Mouse (Mus musculus) midbrain, embryonic 12.5 days (tissue): Measurements from ENCODE around the gene Sh2d4b. TPM values are rescaled to one million over a fixed set of nuclear protein-coding genes. Genes with fewer than 3 reads are reported as not detected.

ENCODE experiments used
- ATAC-seq: fragments of 200-750 bp; cut with Nextera tagmentation; 2 replicates; pipeline ENCODE4 v1.8.0; 2017; ENCODE audit warnings: low read depth, moderate TSS enrichment, moderate library complexity; ENCODE audit not compliant: low FRiP score
- H3K27ac ChIP-seq: fragments of 300-500 bp; sonication (generic); replicated peaks from 2 replicates; pipeline ENCODE4 v1.5.1; 2016; ENCODE audit warnings: mild to moderate bottlenecking
- H3K27me3 ChIP-seq: fragments of 300-500 bp; sonication (generic); 2 replicates; pipeline ENCODE4 v1.6.1; 2016; ENCODE audit warnings: mild to moderate bottlenecking
- H3K36me3 ChIP-seq: fragments of 300-500 bp; sonication (generic); 2 replicates; pipeline ENCODE4 v1.6.1; 2016
- H3K4me1 ChIP-seq: fragments of 300-500 bp; sonication (generic); 2 replicates; pipeline ENCODE4 v1.6.1; 2016
- H3K4me2 ChIP-seq: fragments of 300-500 bp; sonication (generic); replicated peaks from 2 replicates; pipeline ENCODE4 v1.6.1; 2016; ENCODE audit warnings: mild to moderate bottlenecking, moderate library complexity
- H3K4me3 ChIP-seq: fragments of 300-500 bp; sonication (generic); 2 replicates; pipeline ENCODE4 v1.5.1; 2016; ENCODE audit warnings: mild to moderate bottlenecking
- H3K9ac ChIP-seq: fragments of 300-500 bp; sonication (generic); replicated peaks from 2 replicates; pipeline ENCODE4 v1.6.1; 2016; ENCODE audit warnings: mild to moderate bottlenecking, moderate library complexity
- H3K9me3 ChIP-seq: fragments of 300-500 bp; sonication (generic); 2 replicates; pipeline ENCODE4 v1.6.1; 2016; ENCODE audit warnings: mild to moderate bottlenecking
- WGBS: fragments of 180-500 bp; shearing (Covaris S2); methylation state at CpG from one replicate; pipeline ENCODE4 v1.1.7; 2016; 5-methylcytosine and 5-hydroxymethylcytosine counted together
- polyA plus RNA-seq: library from polyadenylated mRNA; unstranded; fragments of >200 nt; fragmentation: Nextera tagmentation; extraction: Ambion mirVana; gene quantifications from 2 replicates; pipeline ENCODE4 v1.2.1, GENCODE M21; 2016

Gene Sh2d4b
- polyA plus RNA-seq, 1 experiment from 2014 or later = 0.60 TPM

DNA sequence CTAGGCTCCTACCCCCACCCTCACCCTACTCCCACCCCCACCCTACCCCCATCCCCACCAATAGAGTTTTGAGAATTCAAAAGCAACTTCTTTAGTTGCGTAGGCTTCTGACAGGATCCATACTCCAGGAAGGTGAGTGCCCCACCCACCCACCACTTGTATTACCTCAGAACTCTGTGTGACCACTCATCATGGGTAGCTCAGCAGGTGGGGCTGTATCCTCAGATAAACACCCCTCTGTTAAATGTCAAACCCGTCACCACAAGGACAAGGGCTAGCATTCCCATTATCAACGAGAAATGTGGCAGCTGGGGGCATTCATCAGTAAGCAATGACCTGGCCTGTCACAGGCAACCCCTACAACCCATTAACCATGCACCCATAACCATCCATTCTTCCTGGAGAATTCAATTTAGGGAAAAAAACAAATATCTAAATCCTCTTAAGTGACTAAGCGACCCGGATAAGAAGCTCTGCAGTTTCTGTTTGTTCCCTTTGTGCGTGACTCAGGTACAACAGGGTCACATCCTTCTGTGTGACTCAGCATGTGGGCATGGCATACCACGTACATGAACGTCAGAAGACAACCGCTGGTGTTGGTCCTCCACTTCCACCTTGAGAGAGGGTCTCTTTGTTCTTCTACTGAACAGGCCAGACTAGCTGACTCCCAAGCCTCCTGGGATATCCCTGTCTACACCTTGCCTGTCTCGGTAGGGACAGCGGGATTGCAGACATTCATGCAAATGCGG is 9.4 kb upstream of the Sh2d4b start:
- Histone ChIP-seq H3K4me2 (no peak overlapping the region), H3K27me3 (no peaks in the 10 kb centered on the region), H3K27ac (no peak overlapping the region), H3K4me3 (no peak overlapping the region), H3K4me1 (no peaks in the 10 kb centered on the region), H3K36me3 (peaks cover 15% of the 10 kb centered on the region), H3K9ac (no peak overlapping the region), H3K9me3 (no peaks in the 10 kb centered on the region)
- WGBS = 62% methylated on average over 12 of the region's 12 CpGs
- no peak for ATAC-seq

- 80% methylated on average over 2 of the region's 2 CpGs for WGBS
- no peak for ATAC-seq
- H3K27ac ChIP-seq = no peak overlapping the region
- H3K27me3 ChIP-seq = no peaks in the 10 kb centered on the region
- H3K9me3 ChIP-seq = no peaks in the 10 kb centered on the region
- H3K4me1 ChIP-seq = no peaks in the 10 kb centered on the region
- no peak overlapping the region for H3K9ac ChIP-seq
- no peaks in the 10 kb centered on the region for H3K36me3 ChIP-seq
- no peak overlapping the region for H3K4me2 ChIP-seq
- no peak overlapping the region for H3K4me3 ChIP-seq
Measured at GRCm38 (mm10) chr14:40900267-40900666, 7.2 kb upstream of the Sh2d4b start.

DNA sequence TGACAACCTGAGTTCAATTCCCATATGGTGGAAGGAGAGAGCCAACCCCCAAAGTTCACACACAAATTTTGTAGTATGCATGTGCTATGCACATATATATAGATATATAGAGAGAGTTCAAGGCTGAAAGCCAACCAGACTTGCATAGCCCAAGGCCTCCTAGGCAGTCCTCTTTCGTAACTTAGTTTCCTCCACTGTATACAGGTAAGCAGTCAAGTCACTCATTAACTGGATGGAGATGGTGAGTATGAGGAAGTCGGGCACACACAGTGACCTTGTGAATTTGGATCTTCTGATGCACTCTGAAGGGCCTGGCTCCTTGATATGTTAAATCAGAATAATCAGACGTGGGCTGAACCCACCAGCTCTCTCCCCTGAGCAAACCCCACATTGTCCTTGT is 4.8 kb upstream of the Sh2d4b start:
- Histone ChIP-seq H3K4me2 (no peak overlapping the region), H3K27ac (no peak overlapping the region), H3K4me1 (peaks cover 7% of the 10 kb centered on the region; the same call in 1 of the 2 replicates), H3K9ac (no peak overlapping the region), H3K36me3 (no peaks in the 10 kb centered on the region), H3K9me3 (no peaks in the 10 kb centered on the region), H3K4me3 (no peak overlapping the region), H3K27me3 (no peaks in the 10 kb centered on the region)
- WGBS = 87% methylated on average over 3 of the region's 3 CpGs
- ATAC-seq = no peak

DNA sequence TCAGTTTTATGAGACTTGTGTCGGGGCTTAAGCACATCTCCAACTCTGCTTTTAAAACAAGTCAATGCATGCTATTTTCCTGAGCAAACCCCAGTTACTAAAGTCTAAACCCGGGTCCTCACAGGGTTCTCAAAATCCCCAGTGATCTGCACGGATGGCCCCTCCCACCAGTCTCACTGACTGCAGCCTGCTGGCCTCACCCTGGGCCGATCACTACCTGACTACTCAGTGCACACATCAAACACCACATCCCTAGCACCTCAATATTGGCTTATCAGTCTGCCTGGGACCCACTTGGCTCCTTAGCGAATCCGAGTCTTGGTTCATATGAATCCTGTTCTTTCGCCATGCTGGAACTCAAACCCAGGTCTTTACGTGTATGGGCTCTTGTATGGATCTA is 2.6 kb upstream of the Sh2d4b start:
- Histone ChIP-seq H3K4me2 (no peak overlapping the region), H3K9ac (no peak overlapping the region), H3K27ac (no peak overlapping the region), H3K4me3 (no peak overlapping the region), H3K4me1 (peaks cover 7% of the 10 kb centered on the region; the same call in 1 of the 2 replicates), H3K9me3 (no peaks in the 10 kb centered on the region), H3K36me3 (no peaks in the 10 kb centered on the region), H3K27me3 (no peaks in the 10 kb centered on the region)
- WGBS = 81% methylated on average over 8 of the region's 8 CpGs
- ATAC-seq = no peak

GRCm38 (mm10) chr14:40894576-40895247 is 1.6 kb upstream of the Sh2d4b start:
- peak; percentile 84 for ATAC-seq
- H3K4me3 ChIP-seq = 0 out of 2 replicates have a peak overlapping the region, but pooled peaks have one; percentile 0

DNA sequence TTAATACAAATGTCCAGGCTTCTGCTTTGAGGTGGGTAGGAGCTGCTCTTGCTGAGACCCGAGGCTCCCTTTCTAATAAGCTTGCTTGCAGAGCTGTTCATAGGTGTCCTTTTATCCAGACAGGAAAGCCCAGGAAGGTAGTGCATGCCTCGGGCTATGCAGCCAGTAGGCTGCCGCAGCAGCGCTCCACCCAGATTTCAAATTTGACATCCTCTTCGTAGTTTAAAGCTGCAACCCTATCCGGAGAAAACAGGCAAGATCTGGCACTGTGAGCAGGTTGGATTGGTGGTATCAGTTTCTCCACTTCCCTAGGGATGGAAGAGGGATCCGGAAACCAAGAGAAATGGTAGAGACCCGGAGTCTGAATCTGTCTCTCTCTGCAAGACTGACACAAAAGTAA is 818 bp upstream of the Sh2d4b start:
- no peaks in the 10 kb centered on the region for H3K9me3 ChIP-seq
- no peak overlapping the region for H3K27ac ChIP-seq
- no peak overlapping the region for H3K4me3 ChIP-seq
- no peak for ATAC-seq
- WGBS = 76% methylated on average over 8 of the region's 8 CpGs
- H3K4me1 ChIP-seq = peaks cover 7% of the 10 kb centered on the region; the same call in 1 of the 2 replicates
- no peaks in the 10 kb centered on the region for H3K36me3 ChIP-seq
- peak overlapping the region; percentile 41; the same call in 1 of the 2 replicates for H3K4me2 ChIP-seq
- no peaks in the 10 kb centered on the region for H3K27me3 ChIP-seq
- no peak overlapping the region for H3K9ac ChIP-seq

More at GRCm38 (mm10) chr14:40894576-40895247, 1.6 kb upstream of the Sh2d4b start:
- no peaks in the 10 kb centered on the region for H3K27me3 ChIP-seq
- H3K36me3 ChIP-seq = no peaks in the 10 kb centered on the region
- no peak overlapping the region for H3K27ac ChIP-seq
- peak overlapping the region; percentile 41 for H3K4me2 ChIP-seq
- WGBS = 17% methylated on average over 23 of the region's 23 CpGs
- peaks cover 7% of the 10 kb centered on the region; the same call in 1 of the 2 replicates for H3K4me1 ChIP-seq
- H3K9me3 ChIP-seq = no peaks in the 10 kb centered on the region
- no peak overlapping the region for H3K9ac ChIP-seq

- no peak for ATAC-seq
- WGBS = 78% methylated on average over 7 of the region's 7 CpGs
Measured at GRCm38 (mm10) chr14:40892326-40892825, 690 bp downstream of the Sh2d4b start.

DNA sequence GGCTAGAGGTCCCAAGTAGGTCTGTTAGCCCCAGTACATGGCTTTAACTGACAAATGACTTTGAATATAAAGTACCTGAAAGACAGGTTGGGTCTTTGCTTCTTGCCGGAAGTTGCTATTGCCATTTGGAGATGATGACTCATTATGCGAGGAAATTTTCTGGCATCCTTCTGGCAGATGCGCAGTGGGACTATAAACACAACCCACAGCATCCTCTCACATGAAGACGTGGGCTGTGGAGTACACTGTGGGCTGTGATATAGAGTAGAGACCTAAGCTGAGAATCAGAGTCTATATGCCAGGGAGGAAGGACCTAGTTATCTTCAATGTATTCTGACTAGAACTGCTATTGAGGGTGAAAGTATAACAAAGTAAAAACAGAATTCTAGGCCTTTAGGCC is 1.6 kb downstream of the Sh2d4b start:
- Histone ChIP-seq H3K9me3 (no peaks in the 10 kb centered on the region), H3K4me2 (no peak overlapping the region), H3K27ac (no peak overlapping the region), H3K36me3 (no peaks in the 10 kb centered on the region), H3K4me1 (peaks cover 7% of the 10 kb centered on the region; the same call in 1 of the 2 replicates), H3K27me3 (no peaks in the 10 kb centered on the region), H3K4me3 (no peak overlapping the region), H3K9ac (no peak overlapping the region)
- WGBS = 96% methylated on average over 4 of the region's 4 CpGs
- ATAC-seq = no peak

More at GRCm38 (mm10) chr14:40892326-40892825, 690 bp downstream of the Sh2d4b start:
- Histone ChIP-seq H3K4me3 (no peak overlapping the region), H3K9ac (no peak overlapping the region), H3K27me3 (no peaks in the 10 kb centered on the region), H3K27ac (no peak overlapping the region), H3K36me3 (no peaks in the 10 kb centered on the region), H3K9me3 (no peaks in the 10 kb centered on the region), H3K4me2 (no peak overlapping the region), H3K4me1 (peaks cover 7% of the 10 kb centered on the region; the same call in 1 of the 2 replicates)

DNA sequence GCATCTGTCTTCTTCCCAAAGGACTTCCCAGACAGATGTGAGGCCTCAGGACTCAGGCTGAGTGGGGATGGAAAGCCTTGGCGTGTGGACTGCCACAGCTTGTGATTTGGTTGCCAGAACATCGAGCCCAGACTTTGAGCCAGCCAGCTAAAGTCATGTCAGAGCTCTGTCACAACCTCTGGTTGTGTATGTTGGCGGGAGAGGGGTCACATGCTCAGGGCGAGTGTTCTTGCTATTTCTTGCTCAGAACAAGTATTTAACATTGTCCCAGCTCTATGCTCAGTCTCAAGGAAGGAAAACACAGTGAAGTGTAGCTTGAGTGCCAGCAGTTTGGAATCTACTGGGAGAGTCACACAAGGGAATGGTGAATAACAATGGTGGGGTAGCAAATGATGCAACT is 3.4 kb downstream of the Sh2d4b start:
- Histone ChIP-seq H3K9me3 (no peaks in the 10 kb centered on the region), H3K27me3 (no peaks in the 10 kb centered on the region), H3K4me2 (no peak overlapping the region), H3K9ac (no peak overlapping the region), H3K36me3 (no peaks in the 10 kb centered on the region), H3K4me3 (no peak overlapping the region), H3K27ac (no peak overlapping the region), H3K4me1 (peaks cover 5% of the 10 kb centered on the region; the same call in 1 of the 2 replicates)
- no peak for ATAC-seq
- WGBS = 74% methylated on average over 4 of the region's 4 CpGs

- Histone ChIP-seq H3K27ac (no peak overlapping the region), H3K27me3 (no peaks in the 10 kb centered on the region), H3K9ac (no peak overlapping the region), H3K4me3 (no peak overlapping the region), H3K4me1 (no peaks in the 10 kb centered on the region), H3K4me2 (no peak overlapping the region), H3K9me3 (no peaks in the 10 kb centered on the region), H3K36me3 (no peaks in the 10 kb centered on the region)
- no peak for ATAC-seq
- 93% methylated on average over 2 of the region's 2 CpGs for WGBS
Measured at GRCm38 (mm10) chr14:40889181-40889580, 3.9 kb downstream of the Sh2d4b start.

- Histone ChIP-seq H3K36me3 (no peaks in the 10 kb centered on the region), H3K4me2 (no peak overlapping the region), H3K9me3 (no peaks in the 10 kb centered on the region), H3K4me1 (no peaks in the 10 kb centered on the region), H3K27ac (no peak overlapping the region), H3K27me3 (no peaks in the 10 kb centered on the region), H3K9ac (no peak overlapping the region), H3K4me3 (no peak overlapping the region)
- no peak for ATAC-seq
- 82% methylated on average over 6 of the region's 6 CpGs for WGBS
Measured at GRCm38 (mm10) chr14:40886428-40887202, 6.5 kb downstream of the Sh2d4b start.
